Mouse (Mus musculus): ENCODE data around the gene Rasl11a. TPM values are rescaled to one million over a fixed set of nuclear protein-coding genes. Genes with fewer than 3 reads are reported as not detected.

The Rasl11a gene
- polyA plus RNA-seq (2014; fragmentation: Nextera tagmentation; extraction: Ambion mirVana): 8.5 and 9.5 TPM in 2 replicates

- H3K9ac ChIP-seq (ENCODE audit: low read depth, low read length): peak within 1 kb of the TSS; percentile 74
- H3K36me3 ChIP-seq (ENCODE audit: control insufficient read depth, insufficient read depth, low read length): no peaks in the 10 kb centered on the region
- no peaks in the 10 kb centered on the region for H3K9me3 ChIP-seq (ENCODE audit: control insufficient read depth, low read length)
- H3K4me1 ChIP-seq (ENCODE audit: control insufficient read depth, insufficient read depth, low read length): peaks cover 7% of the 10 kb centered on the region
- peak; percentile 93 for ATAC-seq (ENCODE audit: low read depth)
- DNase-seq (ENCODE audit: low spot score): peak; percentile 92
- no peaks in the 10 kb centered on the region for H3K27me3 ChIP-seq (replicated peaks; ENCODE audit: control insufficient read depth, insufficient read depth, low read length)
- peak within 1 kb of the TSS; percentile 36; the same call in 1 of the 2 replicates for H3K27ac ChIP-seq (replicated peaks; ENCODE audit: low read depth, low read length)
- H3K4me3 ChIP-seq (ENCODE audit: low read depth, low read length): peak within 1 kb of the TSS; percentile 66
- WGBS: 1% methylated on average over 24 of the region's 40 CpGs
- H3K4me2 ChIP-seq (ENCODE audit: low read depth, low read length): peak within 1 kb of the TSS; percentile 98
Measured at GRCm38 (mm10) chr5:146844945-146845365, at the start of gene Rasl11a. Rasl11a (plus strand) TSS chr5:146845071.

GRCm38 (mm10) chr5:146795728-146796127, 49.1 kb upstream of the Rasl11a start:
- Histone ChIP-seq H3K4me1 (ENCODE audit: control insufficient read depth, insufficient read depth, low read length) (peaks cover 24% of the 10 kb centered on the region), H3K4me3 (ENCODE audit: low read depth, low read length) (no peak overlapping the region), H3K27me3 (replicated peaks; ENCODE audit: control insufficient read depth, insufficient read depth, low read length) (no peaks in the 10 kb centered on the region), H3K9me3 (ENCODE audit: control insufficient read depth, low read length) (no peaks in the 10 kb centered on the region), H3K36me3 (ENCODE audit: control insufficient read depth, insufficient read depth, low read length) (no peaks in the 10 kb centered on the region), H3K4me2 (ENCODE audit: low read depth, low read length) (no peak overlapping the region), H3K9ac (ENCODE audit: low read depth, low read length) (no peak overlapping the region), H3K27ac (replicated peaks; ENCODE audit: low read depth, low read length) (no peak overlapping the region)
- DNase-seq (ENCODE audit: low spot score) (no peak), ATAC-seq (ENCODE audit: low read depth) (no peak)
- 73% methylated on average over 13 of the region's 13 CpGs for WGBS

- no peaks in the 10 kb centered on the region for H3K36me3 ChIP-seq (ENCODE audit: control insufficient read depth, insufficient read depth, low read length)
- no peak overlapping the region for H3K4me3 ChIP-seq (ENCODE audit: low read depth, low read length)
- H3K4me1 ChIP-seq (ENCODE audit: control insufficient read depth, insufficient read depth, low read length): peaks cover 7% of the 10 kb centered on the region
- 52% methylated on average over 9 of the region's 9 CpGs for WGBS
- H3K9me3 ChIP-seq (ENCODE audit: control insufficient read depth, low read length): peaks cover 12% of the 10 kb centered on the region; the same call in 1 of the 2 replicates
- H3K27ac ChIP-seq (replicated peaks; ENCODE audit: low read depth, low read length): no peak overlapping the region
- no peaks in the 10 kb centered on the region for H3K27me3 ChIP-seq (replicated peaks; ENCODE audit: control insufficient read depth, insufficient read depth, low read length)
- DNase-seq (ENCODE audit: low spot score): no peak
- no peak overlapping the region for H3K9ac ChIP-seq (ENCODE audit: low read depth, low read length)
- H3K4me2 ChIP-seq (ENCODE audit: low read depth, low read length): no peak overlapping the region
- no peak for ATAC-seq (ENCODE audit: low read depth)
Measured at GRCm38 (mm10) chr5:146798031-146798430, 46.8 kb upstream of the Rasl11a start.

- Histone ChIP-seq H3K4me1 (ENCODE audit: control insufficient read depth, insufficient read depth, low read length) (0 out of 2 replicates have a peak, but pooled peaks cover 3% of the 10 kb centered on the region), H3K36me3 (ENCODE audit: control insufficient read depth, insufficient read depth, low read length) (no peaks in the 10 kb centered on the region), H3K27me3 (replicated peaks; ENCODE audit: control insufficient read depth, insufficient read depth, low read length) (no peaks in the 10 kb centered on the region), H3K9me3 (ENCODE audit: control insufficient read depth, low read length) (peaks cover 12% of the 10 kb centered on the region; the same call in 1 of the 2 replicates), H3K27ac (replicated peaks; ENCODE audit: low read depth, low read length) (peak overlapping the region; percentile 28; the same call in 1 of the 2 replicates), H3K9ac (ENCODE audit: low read depth, low read length) (no peak overlapping the region), H3K4me3 (ENCODE audit: low read depth, low read length) (no peak overlapping the region), H3K4me2 (ENCODE audit: low read depth, low read length) (no peak overlapping the region)
- ATAC-seq (ENCODE audit: low read depth) (no peak), DNase-seq (ENCODE audit: low spot score) (no peak)
- 59% methylated on average over 8 of the region's 8 CpGs for whole genome bisulfite sequencing
Measured at GRCm38 (mm10) chr5:146806004-146806430, 38.9 kb upstream of the Rasl11a start.

- Histone ChIP-seq H3K4me3 (ENCODE audit: low read depth, low read length) (no peak overlapping the region), H3K4me1 (ENCODE audit: control insufficient read depth, insufficient read depth, low read length) (0 out of 2 replicates have a peak, but pooled peaks cover 3% of the 10 kb centered on the region), H3K4me2 (ENCODE audit: low read depth, low read length) (no peak overlapping the region), H3K36me3 (ENCODE audit: control insufficient read depth, insufficient read depth, low read length) (no peaks in the 10 kb centered on the region), H3K9me3 (ENCODE audit: control insufficient read depth, low read length) (no peaks in the 10 kb centered on the region), H3K9ac (ENCODE audit: low read depth, low read length) (no peak overlapping the region), H3K27me3 (replicated peaks; ENCODE audit: control insufficient read depth, insufficient read depth, low read length) (no peaks in the 10 kb centered on the region), H3K27ac (replicated peaks; ENCODE audit: low read depth, low read length) (no peak overlapping the region)
- 73% methylated on average over 5 of the region's 5 CpGs for WGBS
- DNase-seq (ENCODE audit: low spot score): no peak
- no peak for ATAC-seq (ENCODE audit: low read depth)
Measured at GRCm38 (mm10) chr5:146809951-146810350, 34.9 kb upstream of the Rasl11a start.

- no peak overlapping the region for H3K4me3 ChIP-seq (ENCODE audit: low read depth, low read length)
- no peak overlapping the region for H3K9ac ChIP-seq (ENCODE audit: low read depth, low read length)
- H3K27ac ChIP-seq (replicated peaks; ENCODE audit: low read depth, low read length): no peak overlapping the region
- ATAC-seq (ENCODE audit: low read depth): no peak
- 86% methylated on average over 5 of the region's 5 CpGs for WGBS
- no peak for DNase-seq (ENCODE audit: low spot score)
- no peaks in the 10 kb centered on the region for H3K27me3 ChIP-seq (replicated peaks; ENCODE audit: control insufficient read depth, insufficient read depth, low read length)
- H3K9me3 ChIP-seq (ENCODE audit: control insufficient read depth, low read length): no peaks in the 10 kb centered on the region
- no peaks in the 10 kb centered on the region for H3K4me1 ChIP-seq (ENCODE audit: control insufficient read depth, insufficient read depth, low read length)
- no peak overlapping the region for H3K4me2 ChIP-seq (ENCODE audit: low read depth, low read length)
- H3K36me3 ChIP-seq (ENCODE audit: control insufficient read depth, insufficient read depth, low read length): no peaks in the 10 kb centered on the region
Measured at GRCm38 (mm10) chr5:146812866-146813265, 32.0 kb upstream of the Rasl11a start.

GRCm38 (mm10) chr5:146813421-146813820, 31.4 kb upstream of the Rasl11a start:
- Histone ChIP-seq H3K4me2 (ENCODE audit: low read depth, low read length) (no peak overlapping the region), H3K9ac (ENCODE audit: low read depth, low read length) (no peak overlapping the region), H3K9me3 (ENCODE audit: control insufficient read depth, low read length) (no peaks in the 10 kb centered on the region), H3K4me3 (ENCODE audit: low read depth, low read length) (no peak overlapping the region), H3K27me3 (replicated peaks; ENCODE audit: control insufficient read depth, insufficient read depth, low read length) (no peaks in the 10 kb centered on the region), H3K36me3 (ENCODE audit: control insufficient read depth, insufficient read depth, low read length) (no peaks in the 10 kb centered on the region), H3K27ac (replicated peaks; ENCODE audit: low read depth, low read length) (no peak overlapping the region), H3K4me1 (ENCODE audit: control insufficient read depth, insufficient read depth, low read length) (no peaks in the 10 kb centered on the region)
- ATAC-seq (ENCODE audit: low read depth): no peak
- DNase-seq (ENCODE audit: low spot score): no peak
- 90% methylated on average over 4 of the region's 4 CpGs for WGBS

- Histone ChIP-seq H3K36me3 (ENCODE audit: control insufficient read depth, insufficient read depth, low read length) (no peaks in the 10 kb centered on the region), H3K4me3 (ENCODE audit: low read depth, low read length) (no peak overlapping the region), H3K4me2 (ENCODE audit: low read depth, low read length) (no peak overlapping the region), H3K27me3 (replicated peaks; ENCODE audit: control insufficient read depth, insufficient read depth, low read length) (no peaks in the 10 kb centered on the region), H3K4me1 (ENCODE audit: control insufficient read depth, insufficient read depth, low read length) (no peaks in the 10 kb centered on the region), H3K9me3 (ENCODE audit: control insufficient read depth, low read length) (no peaks in the 10 kb centered on the region), H3K27ac (replicated peaks; ENCODE audit: low read depth, low read length) (no peak overlapping the region), H3K9ac (ENCODE audit: low read depth, low read length) (no peak overlapping the region)
- 76% methylated on average over 4 of the region's 4 CpGs for WGBS
- ATAC-seq (ENCODE audit: low read depth) (no peak), DNase-seq (ENCODE audit: low spot score) (no peak)
Measured at GRCm38 (mm10) chr5:146815394-146815793, 29.5 kb upstream of the Rasl11a start.

- H3K4me1 ChIP-seq (ENCODE audit: control insufficient read depth, insufficient read depth, low read length): no peaks in the 10 kb centered on the region
- H3K36me3 ChIP-seq (ENCODE audit: control insufficient read depth, insufficient read depth, low read length): no peaks in the 10 kb centered on the region
- DNase-seq (ENCODE audit: low spot score) (no peak), ATAC-seq (ENCODE audit: low read depth) (no peak)
- H3K4me2 ChIP-seq (ENCODE audit: low read depth, low read length): no peak overlapping the region
- WGBS: 83% methylated on average over 8 of the region's 8 CpGs
- no peak overlapping the region for H3K4me3 ChIP-seq (ENCODE audit: low read depth, low read length)
- no peaks in the 10 kb centered on the region for H3K27me3 ChIP-seq (replicated peaks; ENCODE audit: control insufficient read depth, insufficient read depth, low read length)
- H3K9ac ChIP-seq (ENCODE audit: low read depth, low read length): no peak overlapping the region
- H3K27ac ChIP-seq (replicated peaks; ENCODE audit: low read depth, low read length): no peak overlapping the region
- H3K9me3 ChIP-seq (ENCODE audit: control insufficient read depth, low read length): no peaks in the 10 kb centered on the region
Measured at GRCm38 (mm10) chr5:146817583-146817982, 27.3 kb upstream of the Rasl11a start.

Measured in embryonic facial prominence, embryonic 14.5 days (tissue).